Mouse (Mus musculus): Measurements from ENCODE around the gene Usp9x.

Usp9x gene

GRCm38 (mm10) chrX:13072461-13072982 lies 1.2 kb downstream of the Usp9x start:
- in situ Hi-C loops (cut with MboI, MseI): no loop called here

GRCm38 (mm10) chrX:13085621-13086020 lies 14.3 kb downstream of the Usp9x start:
- in situ Hi-C loops (cut with MboI, MseI): no loop called here

- in situ Hi-C loops (cut with MboI, MseI): no loop called here
Observed at GRCm38 (mm10) chrX:13096985-13097384, 25.7 kb downstream of the Usp9x start.

DNA sequence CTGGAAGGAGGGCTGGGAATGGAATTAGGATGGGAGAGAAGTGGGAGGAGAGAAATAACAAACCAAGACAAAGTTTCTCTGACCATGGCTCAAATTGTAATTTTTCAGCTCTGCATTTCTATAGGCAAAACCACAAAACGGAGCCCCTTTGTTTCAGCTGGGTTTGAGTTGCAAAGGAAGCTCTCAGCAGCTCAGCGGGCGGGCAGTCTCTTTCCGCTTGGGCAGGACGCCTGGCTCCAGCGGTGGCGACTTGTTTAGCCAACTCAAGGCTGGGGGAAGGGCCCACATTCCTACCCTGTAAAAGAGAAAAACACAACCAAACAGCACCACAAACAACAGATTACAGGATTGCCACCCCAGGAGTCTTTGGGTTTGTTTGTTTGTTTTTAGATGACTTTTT lies 135.2 kb downstream of the Usp9x start:
- in situ Hi-C loops (cut with MboI, MseI): no loop called here

- in situ Hi-C loops (cut with MboI, MseI): no loop called here
Observed at GRCm38 (mm10) chrX:13207512-13208341, 136.4 kb downstream of the Usp9x start.

DNA sequence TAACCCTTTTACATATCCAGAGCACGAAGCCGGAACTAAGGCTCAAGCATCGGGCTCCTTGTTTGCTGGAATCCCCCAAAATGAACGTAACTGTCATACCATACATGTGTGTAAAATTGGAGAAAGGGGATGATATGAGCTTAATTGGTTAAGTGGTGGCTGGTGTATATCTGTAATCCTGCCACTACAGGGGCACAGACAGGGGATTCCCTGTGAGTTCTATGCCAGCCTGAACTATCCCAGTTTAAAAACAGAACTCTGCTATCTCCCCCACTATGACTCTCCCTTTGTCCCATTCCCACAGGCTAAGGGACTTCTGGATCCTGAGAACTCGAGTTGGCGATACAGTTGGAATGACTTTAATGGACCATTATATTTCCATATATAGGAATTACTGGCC lies 137.1 kb downstream of the Usp9x start:
- in situ Hi-C loops (cut with MboI, MseI): no loop called here

- in situ Hi-C loops (cut with MboI, MseI): loop anchor here (5.0 kb wide), 1 partner anchor 443 kb away; no protein-coding TSS in a partner anchor
Observed at GRCm38 (mm10) chrX:13214275-13214674, 143.0 kb downstream of the Usp9x start.

Measured in regulatory T cell (primary cell).